Mouse (Mus musculus): ENCODE measurements around the gene 5730455P16Rik.

DNA sequence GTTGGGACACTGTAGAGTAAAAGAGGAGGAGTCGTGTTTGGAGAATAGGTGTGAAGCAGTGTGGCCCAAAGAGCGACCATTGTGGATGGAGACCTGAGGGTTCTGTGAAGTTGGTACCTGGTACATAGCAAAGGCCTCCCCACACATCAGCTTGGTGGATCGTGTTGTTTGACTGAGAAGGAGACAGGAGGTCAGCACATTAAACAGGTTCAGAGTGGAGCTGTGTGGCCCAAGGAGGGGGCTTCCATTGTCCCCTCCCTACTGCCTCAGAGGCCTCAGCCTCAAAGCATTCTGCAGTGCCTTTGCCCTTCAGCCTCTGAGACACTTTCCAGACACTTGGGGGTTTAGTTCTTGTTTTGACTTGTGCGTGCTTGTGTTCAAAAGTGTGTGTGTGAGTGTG, 63.9 kb downstream of the 5730455P16Rik start:
- no peak for TF ChIP-seq CTCF (IDR thresholded peaks at IDR 0.05; ENCODE audit: insufficient read depth, low read length)
- no peak for TF ChIP-seq POLR2A (IDR thresholded peaks at IDR 0.05; ENCODE audit: borderline replicate concordance, extremely low read depth, low read depth, low read length)

Measured in lung, adult 2 months (tissue).